Mouse (Mus musculus): Measurements from ENCODE around the gene Six6. TPM values are rescaled to one million over a fixed set of nuclear protein-coding genes. Genes with fewer than 3 reads are reported as not detected.

The Six6 gene
- polyA plus RNA-seq, 1 experiment = not detected

DNA sequence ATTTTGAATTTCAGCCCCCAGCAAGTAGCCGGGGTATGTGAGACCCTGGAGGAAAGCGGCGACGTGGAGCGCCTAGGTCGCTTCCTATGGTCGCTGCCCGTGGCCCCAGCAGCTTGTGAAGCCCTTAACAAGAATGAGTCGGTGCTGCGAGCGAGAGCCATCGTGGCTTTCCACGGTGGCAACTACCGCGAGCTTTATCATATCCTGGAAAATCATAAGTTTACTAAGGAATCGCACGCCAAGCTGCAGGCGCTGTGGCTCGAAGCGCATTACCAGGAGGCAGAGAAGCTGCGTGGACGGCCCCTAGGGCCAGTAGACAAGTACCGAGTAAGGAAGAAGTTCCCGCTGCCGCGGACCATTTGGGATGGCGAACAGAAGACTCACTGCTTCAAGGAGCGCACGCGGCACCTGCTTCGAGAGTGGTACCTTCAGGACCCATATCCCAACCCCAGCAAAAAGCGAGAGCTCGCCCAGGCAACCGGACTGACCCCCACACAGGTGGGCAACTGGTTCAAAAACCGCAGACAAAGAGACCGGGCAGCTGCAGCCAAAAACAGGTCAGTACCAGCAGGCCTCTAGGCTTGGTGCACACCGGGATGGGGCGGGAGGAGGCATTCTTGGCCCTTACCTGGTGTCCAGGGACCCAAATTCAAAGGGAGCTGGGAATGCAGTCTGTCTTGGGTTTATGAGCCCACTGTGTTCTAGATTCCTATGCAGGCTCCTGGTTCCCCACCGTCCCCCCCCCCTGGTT is 554 bp downstream of the Six6 start, which contains the start of gene 4930447C04Rik:
4930447C04Rik (minus strand) TSS at position 704 of the 751 bp plus-strand sequence.
- H3K4me3 ChIP-seq (ENCODE audit: low read depth, low read length) = no peak within 1 kb of the TSS
- H3K27me3 ChIP-seq (ENCODE audit: control insufficient read depth, insufficient read depth, low read length) = peaks cover 74% of the 10 kb centered on the region
- 3% methylated on average over 39 of the region's 39 CpGs for WGBS
- H3K36me3 ChIP-seq (ENCODE audit: control insufficient read depth, insufficient read depth, low read length) = no peaks in the 10 kb centered on the region
- no peak for TF ChIP-seq POLR2A (IDR thresholded peaks at IDR 0.05; ENCODE audit: low read depth, low read length)
- no peak for TF ChIP-seq CTCF (IDR thresholded peaks at IDR 0.05; ENCODE audit: extremely low read depth, insufficient read length, insufficient replicate concordance, low read depth, low read length)
- H3K27ac ChIP-seq (ENCODE audit: insufficient read depth, low read depth, low read length) = no peak within 1 kb of the TSS
- H3K4me1 ChIP-seq (ENCODE audit: control insufficient read depth, insufficient read depth, insufficient read length, low read length) = no peaks in the 10 kb centered on the region

DNA sequence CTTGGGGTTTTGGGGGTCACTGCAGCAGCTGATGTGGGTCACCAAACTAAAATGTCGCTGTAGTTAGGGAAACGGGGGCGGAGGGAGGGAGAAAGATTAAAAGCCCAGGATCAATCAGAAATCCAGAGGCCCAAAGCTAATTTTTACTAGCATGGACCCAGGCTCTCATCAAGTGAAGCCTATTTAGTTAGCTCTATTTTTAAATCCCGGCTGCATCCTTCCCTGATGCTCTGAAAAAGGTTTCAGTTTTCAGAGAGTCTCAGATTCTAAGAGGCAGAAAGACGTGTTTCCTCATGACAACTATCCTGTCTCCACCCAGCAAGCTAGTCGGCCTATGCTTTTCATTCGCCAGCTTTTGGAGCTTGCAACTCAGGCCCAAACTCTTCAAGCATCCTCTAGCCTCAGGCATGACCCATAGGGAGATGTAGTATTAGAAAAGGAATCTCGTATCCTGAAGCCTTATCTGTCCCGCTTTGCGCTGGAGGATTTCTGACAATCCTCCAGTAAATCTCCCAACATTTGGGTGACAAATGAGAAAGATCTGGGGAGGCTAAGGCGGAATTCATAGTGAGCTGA is 1.2 kb downstream of the Six6 start:
- no peak overlapping the region for H3K4me3 ChIP-seq (ENCODE audit: low read depth, low read length)
- WGBS = 9% methylated on average over 11 of the region's 11 CpGs
- no peaks in the 10 kb centered on the region for H3K36me3 ChIP-seq (ENCODE audit: control insufficient read depth, insufficient read depth, low read length)
- peaks cover 78% of the 10 kb centered on the region for H3K27me3 ChIP-seq (ENCODE audit: control insufficient read depth, insufficient read depth, low read length)
- H3K4me1 ChIP-seq (ENCODE audit: control insufficient read depth, insufficient read depth, insufficient read length, low read length) = no peaks in the 10 kb centered on the region
- no peak overlapping the region for H3K27ac ChIP-seq (ENCODE audit: insufficient read depth, low read depth, low read length)
- TF ChIP-seq CTCF (IDR thresholded peaks at IDR 0.05; ENCODE audit: extremely low read depth, insufficient read length, insufficient replicate concordance, low read depth, low read length) = no peak
- no peak for TF ChIP-seq POLR2A (IDR thresholded peaks at IDR 0.05; ENCODE audit: low read depth, low read length)

DNA sequence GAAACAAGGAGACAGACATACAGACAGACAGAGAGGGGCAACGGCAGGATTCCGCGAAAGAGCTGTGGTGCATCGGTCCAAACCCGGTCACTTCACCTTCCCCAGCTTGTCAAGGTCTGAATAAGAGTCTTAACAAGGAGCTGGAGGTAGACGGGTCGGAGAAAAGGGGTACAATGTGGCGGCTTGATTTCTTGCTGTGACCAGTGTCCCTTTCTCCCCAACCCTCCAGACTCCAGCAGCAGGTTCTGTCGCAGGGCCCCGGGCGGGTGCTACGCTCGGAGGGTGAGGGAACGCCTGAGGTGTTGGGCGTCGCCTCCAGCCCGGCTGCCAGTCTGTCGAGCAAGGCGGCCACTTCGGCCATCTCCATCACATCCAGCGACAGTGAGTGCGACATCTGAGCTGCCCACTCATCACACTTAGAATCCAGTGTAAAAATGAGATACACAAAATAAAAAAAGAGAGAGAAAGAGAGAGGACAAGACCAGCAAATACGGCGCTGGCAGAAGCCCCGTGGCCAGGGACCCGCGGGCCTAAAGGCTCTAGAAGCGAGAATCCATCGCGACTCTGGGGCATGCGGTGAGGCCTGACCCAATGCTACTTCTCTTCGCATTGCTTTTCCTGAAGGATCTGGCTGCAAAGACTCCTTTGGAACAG is 1.8 kb downstream of the Six6 start:
- H3K4me1 ChIP-seq (ENCODE audit: control insufficient read depth, insufficient read depth, insufficient read length, low read length) = no peaks in the 10 kb centered on the region
- no peaks in the 10 kb centered on the region for H3K36me3 ChIP-seq (ENCODE audit: control insufficient read depth, insufficient read depth, low read length)
- no peak for TF ChIP-seq POLR2A (IDR thresholded peaks at IDR 0.05; ENCODE audit: low read depth, low read length)
- TF ChIP-seq CTCF (IDR thresholded peaks at IDR 0.05; ENCODE audit: extremely low read depth, insufficient read length, insufficient replicate concordance, low read depth, low read length) = no peak
- H3K27me3 ChIP-seq (ENCODE audit: control insufficient read depth, insufficient read depth, low read length) = peaks cover 77% of the 10 kb centered on the region
- no peak overlapping the region for H3K4me3 ChIP-seq (ENCODE audit: low read depth, low read length)
- H3K27ac ChIP-seq (ENCODE audit: insufficient read depth, low read depth, low read length) = no peak overlapping the region
- 3% methylated on average over 32 of the region's 32 CpGs for WGBS

- 38% methylated on average over 6 of the region's 6 CpGs for WGBS
- H3K27ac ChIP-seq (ENCODE audit: insufficient read depth, low read depth, low read length) = no peak overlapping the region
- TF ChIP-seq CTCF (IDR thresholded peaks at IDR 0.05; ENCODE audit: extremely low read depth, insufficient read length, insufficient replicate concordance, low read depth, low read length) (no peak), POLR2A (IDR thresholded peaks at IDR 0.05; ENCODE audit: low read depth, low read length) (no peak)
- no peaks in the 10 kb centered on the region for H3K36me3 ChIP-seq (ENCODE audit: control insufficient read depth, insufficient read depth, low read length)
- H3K27me3 ChIP-seq (ENCODE audit: control insufficient read depth, insufficient read depth, low read length) = peaks cover 73% of the 10 kb centered on the region
- H3K4me3 ChIP-seq (ENCODE audit: low read depth, low read length) = no peak overlapping the region
- H3K4me1 ChIP-seq (ENCODE audit: control insufficient read depth, insufficient read depth, insufficient read length, low read length) = no peaks in the 10 kb centered on the region
These were observed 2.5 kb downstream of the Six6 start for GRCm38 (mm10) chr12:72942171-72942570.

DNA sequence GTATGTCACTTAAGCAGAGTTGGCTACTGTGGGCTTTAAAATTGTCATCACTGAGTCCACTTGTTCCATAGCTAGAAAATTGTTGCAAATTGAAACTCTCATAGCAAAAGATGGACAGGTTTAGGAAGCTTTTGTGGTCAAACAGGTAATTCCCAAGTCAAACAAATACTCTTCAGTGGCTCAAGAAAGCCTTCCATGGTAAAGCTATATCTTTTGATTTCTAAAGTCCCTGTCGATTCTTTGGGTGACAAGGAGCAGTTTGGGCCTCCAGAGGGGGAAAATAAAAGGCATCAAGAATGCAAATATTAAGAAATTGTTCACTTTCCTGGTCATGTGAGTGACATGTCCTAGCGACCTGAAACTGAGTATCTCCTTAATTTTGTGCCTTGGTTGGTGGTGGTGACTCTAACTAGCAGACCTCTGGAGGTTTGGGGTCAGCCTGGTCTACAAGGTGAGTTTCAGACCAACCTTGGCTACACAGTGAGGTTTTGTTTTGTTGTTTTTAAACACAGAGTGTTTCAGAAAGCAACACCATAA is 4.0 kb downstream of the Six6 start:
- Histone ChIP-seq H3K27ac (ENCODE audit: insufficient read depth, low read depth, low read length) (no peak overlapping the region), H3K36me3 (ENCODE audit: control insufficient read depth, insufficient read depth, low read length) (no peaks in the 10 kb centered on the region), H3K4me1 (ENCODE audit: control insufficient read depth, insufficient read depth, insufficient read length, low read length) (no peaks in the 10 kb centered on the region), H3K4me3 (ENCODE audit: low read depth, low read length) (no peak overlapping the region), H3K27me3 (ENCODE audit: control insufficient read depth, insufficient read depth, low read length) (peaks cover 65% of the 10 kb centered on the region)
- 11% methylated on average over 2 of the region's 2 CpGs for WGBS
- TF ChIP-seq POLR2A (IDR thresholded peaks at IDR 0.05; ENCODE audit: low read depth, low read length) (no peak), CTCF (IDR thresholded peaks at IDR 0.05; ENCODE audit: extremely low read depth, insufficient read length, insufficient replicate concordance, low read depth, low read length) (no peak)

DNA sequence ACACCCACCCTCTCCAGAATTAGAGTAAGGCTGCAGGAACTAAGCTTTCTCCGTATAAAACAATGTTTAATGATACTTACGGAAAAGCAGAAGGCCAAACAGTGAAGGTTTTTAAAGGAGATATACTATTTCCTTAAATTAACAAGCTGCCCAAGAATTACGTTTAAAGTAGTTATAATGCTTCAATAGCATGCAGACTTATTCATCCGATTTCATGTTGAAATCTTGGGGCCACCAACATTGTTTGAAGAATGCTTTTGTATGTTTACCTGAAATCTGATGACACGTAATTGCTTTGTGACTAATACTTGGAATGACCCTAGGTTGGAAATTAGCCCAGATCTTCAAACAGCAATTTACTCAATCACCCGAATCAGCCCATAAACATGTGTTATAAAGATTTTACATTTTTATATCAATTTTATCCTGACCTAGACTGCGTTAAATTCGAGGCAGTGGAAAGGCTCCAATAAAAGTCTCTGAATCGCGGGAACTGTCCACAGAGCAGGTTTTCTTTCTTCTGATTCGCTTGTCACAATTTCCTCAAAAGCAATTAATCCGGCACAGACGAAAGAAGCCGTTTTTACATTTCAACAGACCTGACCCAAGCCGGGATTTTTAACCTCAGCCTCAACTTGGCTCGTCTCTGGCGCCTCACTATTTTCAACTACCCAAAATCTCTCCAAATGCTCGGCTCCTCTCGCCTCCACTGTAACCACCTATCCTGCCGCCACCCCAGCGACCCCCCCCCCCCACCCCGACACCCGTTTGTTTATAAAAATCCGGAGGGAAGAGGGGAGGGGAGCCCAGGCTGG is 4.9 kb downstream of the Six6 start:
- no peak overlapping the region for H3K4me3 ChIP-seq (ENCODE audit: low read depth, low read length)
- peaks cover 55% of the 10 kb centered on the region for H3K27me3 ChIP-seq (ENCODE audit: control insufficient read depth, insufficient read depth, low read length)
- H3K36me3 ChIP-seq (ENCODE audit: control insufficient read depth, insufficient read depth, low read length) = no peaks in the 10 kb centered on the region
- H3K4me1 ChIP-seq (ENCODE audit: control insufficient read depth, insufficient read depth, insufficient read length, low read length) = no peaks in the 10 kb centered on the region
- TF ChIP-seq CTCF (IDR thresholded peaks at IDR 0.05; ENCODE audit: extremely low read depth, insufficient read length, insufficient replicate concordance, low read depth, low read length) (no peak), POLR2A (IDR thresholded peaks at IDR 0.05; ENCODE audit: low read depth, low read length) (no peak)
- 3% methylated on average over 24 of the region's 24 CpGs for WGBS
- H3K27ac ChIP-seq (ENCODE audit: insufficient read depth, low read depth, low read length) = no peak overlapping the region
